Mouse (Mus musculus): ENCODE results near the gene Zkscan4.
A peak's percentile ranks its signal among the peaks of the same experiment; 100 is the strongest.

- TF ChIP-seq CTCF (IDR thresholded peaks at IDR 0.05) (peak; percentile 12; the same call in 1 of the 2 replicates), EP300 (IDR thresholded peaks at IDR 0.05) (peak; percentile 42; the same call in 1 of the 2 replicates)
Measured at GRCm38 (mm10) chr13:21468061-21469019, 10.4 kb upstream of the Zkscan4 start, which contains the start of gene Nkapl.

All from lung, postnatal 0 days (tissue).